ENCODE assay signal across 15 mouse cellular contexts in the genomic region with DNA sequence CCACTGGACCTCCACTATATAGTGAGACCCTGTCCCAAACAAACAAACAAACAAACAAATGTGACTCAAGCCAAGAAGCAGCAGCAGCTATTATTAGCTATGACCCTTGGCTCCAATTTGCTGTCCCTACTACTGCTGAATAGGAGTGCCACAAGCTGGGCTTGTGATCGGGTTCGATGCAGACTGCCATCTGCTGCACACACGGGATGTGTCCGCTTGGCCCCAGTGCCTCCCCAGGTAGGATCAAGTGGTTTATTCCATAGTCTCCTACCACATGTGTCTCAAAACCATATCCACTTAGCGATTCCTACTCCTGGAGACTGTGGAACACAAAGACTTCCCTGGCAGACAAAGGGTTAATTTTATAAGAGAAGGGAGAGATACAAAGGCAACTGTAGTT. TPM values are rescaled to one million over a fixed set of nuclear protein-coding genes. Genes with fewer than 3 reads are reported as not detected.
DNase-seq lines count a peak whose midpoint lies in the region; ATAC-seq and TF ChIP-seq lines count a peak whose summit lies in the region.
"Had no signal": no experiment of that assay in that cellular context is flagged by ENCODE, and none has a peak within 500 bp of the region (broad histone marks: within the 10 kb centered on the region; RNA-seq: fewer than 3 reads in every experiment).

No protein-coding gene starts in this region.

- no peak overlapping the region for H3K9ac ChIP-seq in liver, embryonic 15.5 days
- H3K9ac ChIP-seq in liver, embryonic 12.5 days = no peak overlapping the region
- H3K9ac ChIP-seq in neural tube, embryonic 15.5 days (replicated peaks) = no peak overlapping the region

- DNase-seq in gastrocnemius, adult 2 months = no peak
- no peak for DNase-seq in gastrocnemius, adult 8-10 months (ENCODE audit: low spot score in 2 of 2)
- peak; percentile 81 for DNase-seq in cerebellum, adult 9-10 months
- no peak for DNase-seq in kidney, postnatal 36 days
- no peak for DNase-seq in gastrocnemius, postnatal 36 days
- DNase-seq: kidney, postnatal 25 days; lung, adult 18-20 months had no signal

- H3K27me3 ChIP-seq in liver, embryonic 15.5 days = no peaks in the 10 kb centered on the region
- no peaks in the 10 kb centered on the region; the same call in 1 of the 2 replicates for H3K27me3 ChIP-seq in liver, embryonic 12.5 days (replicated peaks)
- no peaks in the 10 kb centered on the region for H3K27me3 ChIP-seq in neural tube, embryonic 15.5 days (replicated peaks)

- 77% methylated on average over 5 of the region's 5 CpGs for WGBS in liver, embryonic 15.5 days (ENCODE audit: insufficient replicate concordance)
- 91% methylated on average over 5 of the region's 5 CpGs for WGBS in liver, embryonic 12.5 days (ENCODE audit: insufficient replicate concordance)
- 71% methylated on average over 5 of the region's 5 CpGs for WGBS in neural tube, embryonic 15.5 days

- peaks cover 31% of the 10 kb centered on the region for H3K4me1 ChIP-seq in liver, embryonic 15.5 days (replicated peaks)
- peaks cover 30% of the 10 kb centered on the region for H3K4me1 ChIP-seq in liver, embryonic 12.5 days
- peaks cover 28% of the 10 kb centered on the region for H3K4me1 ChIP-seq in neural tube, embryonic 15.5 days

- TF ChIP-seq CTCF in gastrocnemius, adult 2 months (IDR thresholded peaks at IDR 0.05) = no peak

- peak overlapping the region; percentile 77 for H3K4me3 ChIP-seq in gastrocnemius, adult 2 months
- H3K4me3 ChIP-seq in liver, embryonic 15.5 days (replicated peaks) = no peak overlapping the region
- no peak overlapping the region for H3K4me3 ChIP-seq in liver, embryonic 12.5 days
- peak overlapping the region; percentile 89 for H3K4me3 ChIP-seq in neural tube, embryonic 15.5 days (replicated peaks)

- H3K9me3 ChIP-seq in liver, embryonic 15.5 days (replicated peaks) = no peaks in the 10 kb centered on the region
- H3K9me3 ChIP-seq in liver, embryonic 12.5 days (replicated peaks) = no peaks in the 10 kb centered on the region
- no peaks in the 10 kb centered on the region for H3K9me3 ChIP-seq in neural tube, embryonic 15.5 days (replicated peaks)

- H3K27ac ChIP-seq in gastrocnemius, adult 2 months = peak overlapping the region; percentile 43
- H3K27ac ChIP-seq in liver, embryonic 15.5 days (replicated peaks) = no peak overlapping the region
- no peak overlapping the region for H3K27ac ChIP-seq in liver, embryonic 12.5 days
- no peak overlapping the region for H3K27ac ChIP-seq in neural tube, embryonic 15.5 days (replicated peaks)

- ATAC-seq in liver, embryonic 15.5 days (ENCODE audit: insufficient read depth) = no peak
- ATAC-seq in liver, embryonic 12.5 days = no peak
- no peak for ATAC-seq in neural tube, embryonic 15.5 days (ENCODE audit: low FRiP score)

- no peaks in the 10 kb centered on the region for H3K36me3 ChIP-seq in liver, embryonic 15.5 days (replicated peaks)
- H3K36me3 ChIP-seq in liver, embryonic 12.5 days = no peaks in the 10 kb centered on the region
- H3K36me3 ChIP-seq in neural tube, embryonic 15.5 days = no peaks in the 10 kb centered on the region

- H3K4me2 ChIP-seq in liver, embryonic 15.5 days = 0 out of 2 replicates have a peak overlapping the region, but pooled peaks have one; percentile 4
- no peak overlapping the region for H3K4me2 ChIP-seq in liver, embryonic 12.5 days
- peak overlapping the region; percentile 78 for H3K4me2 ChIP-seq in neural tube, embryonic 15.5 days

- intact Hi-C loops in gastrocnemius, adult 2 months (cut with DNase I) = loop anchor here (5.0 to 10.0 kb wide), 4 partner anchors 37 to 261 kb away; a partner anchor contains a TSS
- intact Hi-C loops in gastrocnemius, postnatal 36 days (cut with DNase I) = no loop called here

RNA-seq across cellular contexts. Expression of a gene that starts 1.7 kb away (rescaled TPM):
- not detected for total RNA-seq in gastrocnemius, adult 2 months (2021)
- total RNA-seq in gastrocnemius, adult 8-10 months (2022) = not detected
- polyA plus RNA-seq in liver, embryonic 15.5 days (2015; fragmentation: Nextera tagmentation; extraction: Ambion mirVana) = not detected in 2 replicates
- not detected in 2 replicates for polyA plus RNA-seq in liver, embryonic 12.5 days (2016; fragmentation: Nextera tagmentation; extraction: Ambion mirVana)
- polyA plus RNA-seq in neural tube, embryonic 15.5 days (2015; fragmentation: Nextera tagmentation; extraction: Ambion mirVana) = not detected in 2 replicates
- total RNA-seq in gastrocnemius, postnatal 36 days (2021) = not detected
- total RNA-seq: megakaryocyte progenitor cell, adult 5-6 weeks had no signal
- polyA plus RNA-seq: embryonic facial prominence, embryonic 11.5 days; frontal cortex, adult 2 months; hindbrain, embryonic 11.5 days; thymus, postnatal 0 days had no signal

RNA-seq across cellular contexts. Expression of a gene that starts 2.4 kb away (rescaled TPM):
- total RNA-seq in gastrocnemius, adult 2 months (2021) = 10 to 100 TPM; 36.0 to 42.0 TPM
- total RNA-seq in gastrocnemius, adult 8-10 months (2022) = 10 to 100 TPM; 37.1 to 42.2 (median 41.1) TPM
- polyA plus RNA-seq in liver, embryonic 15.5 days (2015; fragmentation: Nextera tagmentation; extraction: Ambion mirVana) = 9.7 and 10.2 TPM in 2 replicates
- 14.3 and 14.6 TPM in 2 replicates for polyA plus RNA-seq in liver, embryonic 12.5 days (2016; fragmentation: Nextera tagmentation; extraction: Ambion mirVana)
- polyA plus RNA-seq in neural tube, embryonic 15.5 days (2015; fragmentation: Nextera tagmentation; extraction: Ambion mirVana) = 49.2 and 51.7 TPM in 2 replicates
- 10 to 100 TPM; 39.4 to 43.4 TPM for total RNA-seq in gastrocnemius, postnatal 36 days (2021)

Comparison
In these comparisons a context has a peak if more than half of its experiments do, and no peak if none do; other contexts are left out.
1. H3K4me3 ChIP-seq: peak in gastrocnemius, adult 2 months (single experiment) and neural tube, embryonic 15.5 days (single experiment); none in liver, embryonic 15.5 days (single experiment) and liver, embryonic 12.5 days (single experiment).